Mouse (Mus musculus) mouse embryonic stem cell (cell line): Measurements from ENCODE around the gene Ccdc85c.

Experiments used
- in situ Hi-C, 2 experiments: fragments of 300-500 bp; cut with MboI; formaldehyde crosslinking; loops; 1 replicate in 1 of 2; 3 replicates in 1 of 2; pipeline ENCODE4 v1.14.3; 2019 to 2020; ENCODE audit warnings: low sequenced_read_pairs in 2 of 2, low pct_unique_long_range_greater_than_20kb in 1 of 2, mixed read lengths in 1 of 2; ENCODE audit not compliant: unreplicated experiment in 1 of 2

Gene Ccdc85c

DNA sequence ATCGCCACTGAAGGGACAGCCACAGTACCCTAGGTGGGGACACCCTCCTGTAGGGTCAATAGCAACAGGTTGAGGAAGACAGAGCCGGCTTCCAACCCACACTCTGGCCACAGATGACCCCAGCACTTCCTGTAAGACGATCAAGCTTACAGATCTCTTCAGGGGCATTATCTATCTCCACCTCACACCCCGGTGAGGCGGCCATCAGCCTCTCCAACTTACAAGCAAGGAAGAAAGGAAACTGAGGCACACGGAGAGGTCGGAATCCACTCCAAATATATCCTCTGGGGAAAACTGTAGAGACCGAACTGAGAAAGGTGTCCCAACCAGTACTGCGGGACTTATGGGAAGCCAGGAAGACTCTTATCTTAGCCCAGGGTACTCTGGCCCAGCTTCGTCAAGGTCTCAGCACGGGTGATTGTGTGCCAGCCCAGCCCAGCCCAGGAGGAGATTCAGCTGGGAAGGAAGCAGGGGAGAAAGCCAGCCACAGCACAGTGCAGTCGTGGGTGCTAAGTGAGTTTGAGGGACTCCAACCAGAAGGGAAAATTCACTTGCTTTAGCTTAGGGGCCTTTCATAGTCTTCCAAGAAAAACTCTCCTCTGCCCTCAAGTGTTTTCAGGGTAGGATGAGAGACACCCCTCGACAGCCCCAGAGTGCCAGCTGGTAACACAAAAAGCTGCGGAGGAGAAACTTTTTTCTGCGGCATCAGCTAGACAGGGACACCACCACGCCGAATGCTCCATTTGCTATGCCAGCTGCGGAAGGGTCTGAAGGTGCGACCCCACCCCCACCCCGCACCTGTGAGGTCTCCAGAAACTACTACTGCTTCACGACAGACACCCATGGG, 1.5 kb downstream of the Ccdc85c start:
- in situ Hi-C loops: no loop called here

DNA sequence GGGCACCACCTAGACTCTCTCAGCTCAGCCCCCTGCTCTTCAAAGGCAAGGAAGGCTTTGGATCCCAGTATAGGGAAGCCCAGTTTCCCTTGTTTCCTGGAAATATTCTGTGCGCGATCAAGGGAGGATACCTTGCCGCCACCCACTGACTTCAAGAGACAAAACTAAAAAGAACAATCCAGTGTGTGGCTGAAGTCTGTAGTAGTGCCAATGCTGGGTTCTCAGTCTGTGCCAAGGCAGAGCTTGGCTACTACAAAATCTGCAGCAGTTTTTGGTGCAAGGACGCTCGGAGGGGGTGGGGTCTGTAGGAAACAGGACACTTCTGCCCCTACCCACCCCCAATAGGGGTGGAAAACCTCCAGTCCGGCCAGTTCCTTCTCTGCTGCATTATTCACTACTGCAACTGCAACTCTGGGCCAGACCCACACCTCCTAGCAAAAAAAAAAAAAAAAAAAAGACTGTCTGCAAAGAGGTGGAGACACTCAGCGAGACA, 3.0 kb downstream of the Ccdc85c start:
- in situ Hi-C loops: no loop called here

DNA sequence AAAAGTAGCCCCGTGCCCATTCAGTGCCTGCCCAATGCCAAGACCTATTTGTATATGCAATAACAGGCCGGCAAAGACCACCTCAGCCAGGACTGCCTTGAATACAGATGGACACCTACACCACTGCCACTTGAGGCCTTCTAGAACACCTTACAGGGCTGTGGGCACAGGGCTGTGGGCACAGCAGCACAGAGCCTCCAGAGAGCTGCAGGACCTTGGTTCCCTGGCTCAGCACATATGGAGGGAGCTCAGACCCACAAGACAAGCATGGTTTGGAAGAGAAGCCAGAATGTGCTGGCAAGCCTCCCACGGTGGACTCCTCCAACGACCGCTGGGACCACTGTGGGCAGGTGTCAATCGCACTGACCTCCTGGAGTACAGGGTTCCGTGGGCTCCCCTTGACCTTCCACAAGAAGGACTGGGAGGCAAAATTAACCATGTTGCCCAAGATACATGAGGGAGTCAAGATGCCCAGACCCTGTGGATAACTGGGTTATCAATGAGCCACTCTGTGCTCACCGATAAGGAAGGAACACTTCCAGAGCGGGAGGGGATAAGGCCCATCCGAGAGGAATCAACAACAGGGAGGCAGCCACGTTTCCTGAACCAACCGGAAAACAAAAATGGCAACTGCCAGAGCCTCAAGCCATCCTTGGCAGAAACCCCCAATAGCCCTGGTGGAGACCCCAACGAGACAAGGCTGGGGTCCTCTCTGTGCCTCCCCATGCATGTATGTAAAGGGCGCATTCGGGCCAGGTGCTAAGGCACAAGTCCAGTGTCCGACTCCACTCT, 3.7 kb downstream of the Ccdc85c start:
- in situ Hi-C loops: no loop called here

DNA sequence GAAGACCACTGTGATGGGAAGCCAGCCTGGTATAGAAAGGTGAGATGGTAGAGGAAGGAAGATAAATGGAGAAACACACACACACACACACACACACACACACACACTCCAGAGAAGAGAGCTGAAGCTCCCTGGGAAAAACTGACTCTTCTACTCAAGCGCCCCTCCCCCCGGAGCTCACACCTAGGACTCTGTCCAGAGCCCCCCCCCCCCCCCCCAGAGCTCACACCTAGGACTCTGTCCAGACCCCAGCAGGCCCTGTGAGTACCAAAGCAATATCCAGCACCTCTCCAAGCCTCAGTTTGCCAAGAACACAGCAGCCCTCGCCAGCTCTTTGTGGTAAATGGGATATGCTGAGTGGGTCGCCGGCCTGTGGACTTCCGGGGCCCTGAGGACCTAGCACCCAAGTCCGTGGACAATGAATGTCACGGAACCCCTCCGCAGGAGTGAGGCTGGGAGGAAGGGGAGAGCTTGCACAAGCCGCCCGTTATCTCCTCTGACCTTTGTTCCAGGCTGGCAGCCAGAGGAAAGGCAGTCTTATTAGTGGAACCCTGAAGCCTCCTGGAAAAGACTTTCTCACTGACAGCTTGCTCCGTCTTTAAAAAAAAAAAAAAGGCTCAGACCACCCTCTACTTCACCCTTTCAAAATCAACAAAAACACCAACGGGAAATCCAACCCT, 4.8 kb downstream of the Ccdc85c start:
- in situ Hi-C loops: no loop called here

DNA sequence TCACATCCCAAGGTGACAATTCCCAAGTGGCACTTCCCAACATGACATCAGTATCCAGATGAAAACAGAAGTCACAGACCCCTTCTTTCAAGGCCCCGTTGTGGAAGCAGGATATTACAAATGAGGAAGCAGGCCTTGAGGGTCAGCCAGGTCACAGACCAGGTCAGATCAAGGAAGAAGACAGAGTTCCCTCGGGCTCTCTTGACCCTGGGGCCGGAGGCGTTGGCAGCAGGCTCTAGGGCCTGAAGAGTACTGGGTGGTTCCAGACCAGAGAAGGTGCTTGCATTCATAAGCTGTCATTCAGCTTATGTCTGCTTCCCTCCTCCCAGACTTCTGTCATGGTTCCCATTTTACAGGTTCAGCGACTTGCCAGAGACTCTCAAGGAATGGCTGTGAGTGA, 5.5 kb downstream of the Ccdc85c start:
- in situ Hi-C loops: no loop called here

DNA sequence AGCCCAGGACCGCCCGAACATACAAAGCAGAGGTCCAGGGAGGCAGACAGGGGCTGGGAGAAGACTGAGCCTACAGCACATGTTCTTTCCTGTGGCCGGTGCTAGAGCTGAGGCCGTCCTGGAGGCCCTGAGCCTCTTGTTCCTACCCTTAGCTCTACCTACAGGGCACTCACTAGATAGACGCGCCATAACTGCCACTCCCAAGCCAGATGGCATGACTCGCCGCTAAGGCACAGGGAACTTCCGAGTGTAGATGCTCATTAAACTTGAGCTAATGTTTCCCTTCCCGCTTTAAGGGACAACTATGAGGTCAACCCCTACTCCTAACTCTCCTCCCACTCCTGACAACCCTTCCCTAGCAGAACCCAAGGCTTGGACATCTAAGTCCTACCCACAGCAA, 6.3 kb downstream of the Ccdc85c start:
- in situ Hi-C loops: no loop called here

DNA sequence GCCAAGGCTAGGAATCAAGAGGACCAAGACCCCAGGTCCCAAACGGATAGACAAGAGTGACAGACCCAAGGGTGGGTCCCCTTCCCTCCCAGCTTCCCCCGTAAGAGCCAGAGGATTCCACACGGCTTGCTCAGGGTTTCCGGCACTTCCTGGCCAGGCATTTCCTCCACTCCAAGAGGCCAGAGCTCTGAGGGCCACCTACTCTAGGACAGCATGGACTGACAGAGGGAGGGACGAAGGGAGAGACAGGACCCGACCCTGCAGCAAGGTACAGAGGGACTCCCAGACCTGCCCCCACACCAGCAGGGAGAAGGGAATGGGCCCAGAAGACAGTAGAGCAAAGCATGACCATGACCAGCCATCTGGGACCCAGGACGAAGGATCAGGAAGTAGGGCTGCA, 7.6 kb downstream of the Ccdc85c start:
- in situ Hi-C loops: no loop called here

DNA sequence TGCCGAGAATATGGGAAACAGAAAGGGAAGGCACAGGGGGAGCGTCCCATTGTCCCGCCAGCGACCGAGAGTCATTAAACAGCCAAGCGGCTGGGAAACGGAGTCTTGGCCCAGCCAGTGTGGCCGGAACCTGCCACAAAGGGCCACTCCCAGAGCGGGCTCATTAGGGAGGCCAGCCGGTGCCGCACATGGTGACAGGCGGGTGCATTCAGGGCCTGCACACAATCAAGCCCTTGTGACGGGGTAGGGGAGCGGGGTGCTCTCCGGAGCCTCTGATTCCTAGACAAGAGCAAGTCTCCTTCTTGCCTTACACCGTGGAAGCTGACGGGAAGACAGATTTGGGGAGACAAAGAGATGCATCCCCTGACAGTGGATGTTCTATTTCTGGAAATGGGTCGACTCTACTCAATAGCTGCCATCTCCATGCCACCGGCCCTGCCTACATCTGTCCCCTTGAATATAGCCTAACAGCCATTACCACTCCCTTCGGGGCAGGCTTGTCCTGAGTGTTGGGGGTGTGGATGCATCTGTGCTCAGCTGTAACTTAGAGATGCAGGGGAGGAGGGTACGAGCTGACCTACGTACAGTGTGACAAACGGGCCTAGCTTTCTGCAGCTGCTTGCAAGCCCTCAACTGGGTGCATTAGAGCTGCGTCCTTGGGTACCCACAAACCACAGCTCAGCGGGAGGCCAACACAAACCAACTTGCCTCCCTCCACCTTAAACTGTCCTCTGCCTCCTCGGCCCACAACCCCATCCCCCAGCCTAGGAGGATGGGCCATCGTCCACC, 9.2 kb downstream of the Ccdc85c start:
- in situ Hi-C loops: no loop called here

DNA sequence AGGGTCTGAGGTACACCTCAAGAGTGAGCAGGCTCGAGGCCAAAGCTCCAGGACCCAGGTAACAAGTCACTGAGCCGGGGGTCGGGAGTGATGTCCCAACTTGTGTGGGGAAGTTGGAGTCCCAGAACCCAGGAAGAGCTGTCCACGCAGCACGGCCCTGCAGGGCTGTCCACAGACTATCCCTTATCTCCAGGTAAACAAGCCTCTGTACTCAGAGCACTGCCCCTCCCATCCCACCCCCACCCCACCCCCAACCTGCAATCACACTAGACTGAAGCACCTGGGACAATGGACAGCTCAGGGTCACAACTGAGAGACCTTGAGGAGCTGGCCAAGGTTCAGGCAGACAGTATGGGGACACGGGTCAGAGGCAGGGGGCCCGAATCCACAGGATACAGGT, 10.3 kb downstream of the Ccdc85c start:
- in situ Hi-C loops: no loop called here

DNA sequence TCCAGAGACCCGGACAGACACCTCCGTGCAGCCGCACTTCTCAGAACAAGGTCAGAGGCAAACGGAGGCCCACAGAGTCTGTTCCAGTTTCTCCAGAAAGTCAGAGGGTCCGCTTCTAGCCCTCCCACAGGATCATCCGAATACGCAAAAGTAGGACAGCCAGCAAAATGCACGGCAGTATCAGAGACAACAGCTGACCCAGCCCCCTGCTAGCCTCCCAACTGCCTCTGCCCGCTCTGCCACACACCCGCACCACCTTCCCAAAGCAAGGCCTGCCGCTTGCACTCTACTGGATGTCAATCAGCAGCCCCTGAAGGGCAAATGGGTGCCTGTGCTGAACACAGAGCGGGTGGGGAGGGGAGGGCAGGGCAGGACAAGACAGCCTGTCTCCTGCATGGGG, 14.3 kb downstream of the Ccdc85c start:
- in situ Hi-C loops: no loop called here

DNA sequence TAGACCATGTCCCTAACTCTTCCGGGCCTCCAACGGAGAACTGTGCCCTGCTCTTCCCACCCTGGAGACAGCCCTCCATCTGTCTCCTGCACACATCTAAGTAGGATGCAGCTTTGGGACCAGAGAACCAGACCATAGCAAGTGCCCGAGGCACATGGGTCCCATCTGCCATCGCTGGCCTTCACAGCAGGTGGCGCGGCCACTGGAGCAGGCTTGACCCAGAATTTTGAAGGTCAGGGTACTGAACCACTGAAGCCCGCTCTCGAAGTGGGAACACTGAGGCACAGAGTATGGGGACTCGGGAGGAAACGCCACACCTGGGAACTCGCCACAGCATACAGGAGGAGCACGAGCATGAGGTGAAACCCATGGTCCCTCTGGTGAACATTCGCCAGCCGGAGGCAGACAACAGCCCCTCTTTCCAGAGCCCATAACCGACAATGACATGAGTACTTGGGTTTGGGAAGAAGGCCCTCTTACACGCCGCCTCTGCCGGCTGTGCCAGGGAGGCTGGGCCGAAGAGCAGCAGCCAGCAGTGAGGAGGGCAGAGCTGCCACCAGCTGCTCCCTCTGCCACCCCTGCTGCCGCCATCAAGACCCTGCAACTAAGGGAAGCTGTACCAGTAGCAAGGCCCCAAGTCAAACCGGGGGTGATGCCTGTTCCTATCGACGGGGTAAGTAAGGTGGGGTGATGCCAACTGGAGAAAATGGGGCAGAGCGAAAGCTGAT, 15.7 kb downstream of the Ccdc85c start:
- in situ Hi-C loops: no loop called here

DNA sequence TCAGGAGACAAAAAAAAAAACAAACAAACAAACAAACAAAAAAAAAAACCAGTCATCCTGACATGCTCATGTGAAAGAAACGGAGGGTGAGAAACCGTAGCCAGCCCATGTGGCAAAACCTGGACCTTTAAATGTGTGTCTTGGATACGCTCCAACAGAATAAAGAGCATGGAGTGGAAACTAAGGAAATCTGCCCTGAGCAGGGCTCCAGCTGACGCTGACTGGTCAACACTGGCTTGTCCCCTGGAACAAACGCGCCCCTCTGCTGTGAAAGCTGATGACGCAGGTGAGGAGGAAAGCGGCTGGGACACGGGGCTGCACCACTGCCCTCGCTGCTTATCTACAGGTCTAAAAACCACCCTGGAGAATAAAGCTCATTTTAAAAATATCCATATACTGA, 18.5 kb downstream of the Ccdc85c start:
- in situ Hi-C loops: no loop called here

DNA sequence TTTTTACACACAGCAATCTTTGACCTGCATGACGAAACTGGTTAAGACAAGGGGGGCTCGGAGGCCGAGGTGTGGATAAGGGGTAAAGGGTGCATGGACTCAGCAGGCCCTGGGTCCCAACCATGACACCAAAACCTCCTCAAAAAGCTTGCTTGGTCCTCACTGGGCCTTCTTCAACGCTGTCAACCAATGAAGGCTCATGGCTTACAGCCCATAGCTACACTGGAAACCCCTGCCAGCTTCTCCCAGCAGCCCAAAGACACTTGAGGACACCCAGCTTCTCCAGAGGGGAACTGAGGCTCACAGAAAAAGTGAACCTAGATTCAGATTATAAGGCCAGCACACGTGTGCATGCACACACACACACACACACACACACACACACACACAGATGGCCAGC, 19.3 kb downstream of the Ccdc85c start:
- in situ Hi-C loops: no loop called here

DNA sequence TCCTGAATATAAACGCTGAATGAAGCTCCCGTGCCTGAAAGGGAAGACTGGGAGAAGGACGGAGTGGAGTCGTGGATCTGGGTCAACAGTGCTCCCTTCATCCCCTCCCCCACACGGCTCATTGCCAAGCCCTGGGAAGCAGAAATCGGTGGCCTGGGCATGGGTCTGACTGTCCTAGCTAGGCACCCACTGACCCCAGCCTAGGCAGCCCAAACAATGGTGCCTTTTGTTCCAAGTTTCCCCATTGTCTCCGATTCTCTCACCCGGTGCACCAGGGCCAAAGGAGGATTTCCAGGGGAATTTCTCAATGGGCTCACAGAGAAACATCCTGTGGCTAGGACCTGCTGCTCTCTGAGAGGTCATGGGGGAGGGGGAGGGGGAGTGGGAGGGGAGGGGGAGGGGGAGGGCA, 19.7 kb downstream of the Ccdc85c start:
- in situ Hi-C loops: no loop called here

DNA sequence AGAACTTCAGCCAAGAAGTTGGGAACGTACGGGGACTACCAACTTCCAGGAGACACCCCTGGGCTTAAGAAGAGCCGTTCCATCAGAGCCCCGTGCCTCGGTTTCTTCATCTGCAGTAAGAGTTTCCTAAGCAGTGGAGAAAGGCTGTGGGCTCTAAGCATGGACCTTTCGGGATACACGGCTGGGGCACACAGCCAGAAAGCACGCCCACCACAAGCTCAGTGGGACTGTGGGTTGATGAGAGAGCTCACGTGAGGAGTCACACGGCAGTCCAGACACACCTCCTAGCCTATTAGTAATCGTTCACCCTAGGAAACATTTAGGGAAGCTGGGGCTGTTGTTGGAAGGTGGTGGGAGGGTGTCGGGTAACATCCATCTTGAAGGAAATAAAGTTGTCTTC, 22.2 kb downstream of the Ccdc85c start:
- in situ Hi-C loops: no loop called here

DNA sequence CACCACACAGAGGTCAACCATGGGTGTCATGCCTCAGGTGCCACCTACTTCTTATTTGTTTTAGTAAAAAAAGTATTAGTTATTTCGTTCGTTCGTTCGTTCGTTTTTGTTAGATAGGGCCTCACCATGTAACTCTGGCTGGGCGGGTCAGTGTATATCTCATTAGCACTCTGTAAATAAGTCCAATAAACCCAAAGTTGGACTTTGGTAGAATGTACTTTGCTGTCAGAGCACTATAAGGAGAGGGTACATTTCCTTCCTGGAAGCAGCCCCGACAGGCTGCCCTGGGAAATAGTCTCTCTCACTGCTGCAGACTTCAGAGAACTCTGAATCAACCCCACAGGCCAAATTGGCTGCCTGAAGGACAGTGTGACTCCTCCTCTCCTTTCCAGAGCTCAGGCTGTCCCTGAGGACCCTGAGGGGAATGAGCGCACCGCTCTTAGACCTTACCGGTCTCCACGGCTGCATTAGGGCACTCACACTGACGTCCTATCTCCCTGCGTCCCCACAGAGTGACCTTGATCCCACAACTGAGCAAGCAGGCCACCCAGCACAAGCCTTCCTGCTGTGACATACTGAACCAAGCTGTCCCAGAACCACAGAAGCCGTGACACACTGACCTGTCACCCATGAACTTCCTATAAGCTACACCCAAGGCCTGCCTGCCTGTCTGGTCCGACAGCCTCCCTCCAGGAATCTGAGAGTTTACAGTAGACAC, 23.2 kb downstream of the Ccdc85c start:
- in situ Hi-C loops: no loop called here

DNA sequence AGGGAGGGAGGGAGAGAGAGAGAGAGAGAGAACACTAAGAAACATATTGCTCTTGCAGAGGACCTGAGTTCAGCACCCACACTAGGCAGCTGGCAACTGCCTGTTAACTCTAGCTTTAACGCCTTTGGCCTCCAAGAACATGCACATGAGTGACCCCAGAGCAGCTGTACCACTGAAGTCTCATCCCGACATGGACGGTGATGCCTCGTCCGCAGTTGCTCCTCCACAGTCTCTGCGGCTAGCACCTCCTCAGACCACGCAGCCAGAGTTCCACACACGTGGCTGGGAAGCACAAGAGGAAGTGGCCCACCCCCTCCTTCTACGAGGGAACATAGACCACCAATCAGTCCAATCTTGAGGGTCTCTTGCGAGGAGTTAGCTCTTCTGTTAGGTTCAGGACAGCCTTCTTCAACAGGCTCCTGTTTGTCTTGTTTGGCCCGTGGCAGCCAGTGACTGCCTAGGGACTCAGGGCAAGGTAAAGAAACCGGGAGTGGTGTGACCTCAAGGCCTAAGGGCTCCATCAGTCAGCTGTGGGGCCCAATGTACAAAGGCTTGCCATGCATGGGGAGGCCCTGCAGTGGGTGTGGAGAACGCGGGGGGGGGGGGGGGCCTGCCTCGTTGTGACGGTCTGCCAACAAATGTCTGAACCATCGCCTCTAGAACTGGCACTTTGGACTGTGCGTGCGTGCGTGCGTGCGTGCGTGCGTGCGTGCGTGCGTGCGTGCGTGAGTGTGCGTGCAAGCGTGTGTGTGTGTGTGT, 24.0 kb downstream of the Ccdc85c start:
- in situ Hi-C loops: no loop called here
